Mouse (Mus musculus) heart, postnatal 0 days (tissue): ENCODE measurements around the gene Bpifb1. TPM values are rescaled to one million over a fixed set of nuclear protein-coding genes. Genes with fewer than 3 reads are reported as not detected.

Source experiments
- ATAC-seq: fragments of 200-750 bp; cut with Nextera tagmentation; 2 replicates; pipeline ENCODE4 v1.8.0; 2017; ENCODE audit warnings: low read depth, moderate number of reproducible peaks, moderate library complexity; ENCODE audit not compliant: insufficient read depth
- DNase-seq: peaks from one replicate; pipeline ENCODE4 v3.0.0-alpha.2; 2016; ENCODE audit warnings: low spot score
- H3K27ac ChIP-seq: fragments of 300-500 bp; sonication (generic); 2 replicates; pipeline ENCODE4 v1.5.1; 2014; ENCODE audit warnings: low read depth, mild to moderate bottlenecking
- H3K27me3 ChIP-seq: fragments of 300-500 bp; sonication (generic); 2 replicates; pipeline ENCODE4 v1.6.1; 2014; ENCODE audit warnings: low read length, mixed read lengths; ENCODE audit not compliant: control insufficient read depth, insufficient read depth
- H3K36me3 ChIP-seq: fragments of 300-500 bp; sonication (generic); replicated peaks from 2 replicates; pipeline ENCODE4 v1.6.1; 2014; ENCODE audit warnings: low read length, mixed read lengths; ENCODE audit not compliant: control insufficient read depth, insufficient read depth
- H3K4me1 ChIP-seq: fragments of 300-500 bp; sonication (generic); 2 replicates; pipeline ENCODE4 v1.6.1; 2014; ENCODE audit warnings: antibody characterized with exemption; ENCODE audit not compliant: control insufficient read depth, insufficient read depth
- H3K4me2 ChIP-seq: fragments of 300-500 bp; sonication (generic); 2 replicates; pipeline ENCODE4 v1.6.1; 2014; ENCODE audit warnings: low read depth, mild to moderate bottlenecking, low read length, moderate library complexity
- H3K4me3 ChIP-seq: fragments of 300-500 bp; sonication (generic); 2 replicates; pipeline ENCODE4 v1.5.1; 2014; ENCODE audit warnings: low read depth, low read length
- H3K9ac ChIP-seq: fragments of 300-500 bp; sonication (generic); replicated peaks from 2 replicates; pipeline ENCODE4 v1.6.1; 2014; ENCODE audit warnings: low read depth, low read length, mixed read lengths
- H3K9me3 ChIP-seq: fragments of 300-500 bp; sonication (generic); replicated peaks from 2 replicates; pipeline ENCODE4 v1.6.1; 2016; ENCODE audit warnings: low read length; ENCODE audit not compliant: control insufficient read depth
- CTCF ChIP-seq: IDR thresholded peaks from 2 replicates; pipeline ENCODE4 v1.5.1; 2016; ENCODE audit warnings: antibody characterized with exemption, control low read depth, low read depth
- EP300 ChIP-seq: IDR thresholded peaks from 2 replicates; pipeline ENCODE4 v1.6.1; 2016; ENCODE audit warnings: antibody characterized with exemption, low read depth
- WGBS: fragments of 180-500 bp; shearing (Covaris S2); extraction: QIAGEN DNeasy Blood & Tissue Kit; methylation state at CpG from one replicate; pipeline ENCODE4 v1.1.7; 2014; 5-methylcytosine and 5-hydroxymethylcytosine counted together
- polyA plus RNA-seq: library from polyadenylated mRNA; unstranded; fragments of >200 nt; fragmentation: Nextera tagmentation; extraction: Ambion mirVana; gene quantifications from 2 replicates; pipeline ENCODE4 v1.2.1, GENCODE M21; 2015
- total RNA-seq: library from RNA; depleted of rRNA; stranded (reverse); fragments of >200 nt; gene quantifications from 2 replicates; pipeline ENCODE4 v1.2.3, GENCODE M21; 2014; ENCODE audit warnings: low replicate concordance

Gene Bpifb1
- total and polyA plus RNA-seq, 2 experiments from 2014 or later = 0.38 TPM; not detected in 1

- Histone ChIP-seq H3K27ac (peak overlapping the region; percentile 36; the same call in 1 of the 2 replicates), H3K36me3 (no peaks in the 10 kb centered on the region), H3K4me1 (peaks cover 4% of the 10 kb centered on the region; the same call in 1 of the 2 replicates), H3K27me3 (no peaks in the 10 kb centered on the region), H3K4me2 (no peak overlapping the region), H3K9ac (no peak overlapping the region), H3K9me3 (no peaks in the 10 kb centered on the region), H3K4me3 (no peak overlapping the region)
- no peak for ATAC-seq
- no peak for DNase-seq
- WGBS = 79% methylated on average over 6 of the region's 6 CpGs
- TF ChIP-seq CTCF (no peak), EP300 (no peak)
Measured at GRCm38 (mm10) chr2:154185319-154185718, 5.3 kb upstream of the Bpifb1 start.

GRCm38 (mm10) chr2:154185748-154186147 lies 4.9 kb upstream of the Bpifb1 start:
- H3K36me3 ChIP-seq = no peaks in the 10 kb centered on the region
- no peaks in the 10 kb centered on the region for H3K27me3 ChIP-seq
- WGBS = 64% methylated on average over 3 of the region's 3 CpGs
- DNase-seq (peak; percentile 42), ATAC-seq (0 out of 2 replicates have a peak, but pooled peaks have one; percentile 43)
- H3K27ac ChIP-seq = peak overlapping the region; percentile 36; the same call in 1 of the 2 replicates
- H3K4me1 ChIP-seq = peaks cover 4% of the 10 kb centered on the region; the same call in 1 of the 2 replicates
- H3K4me2 ChIP-seq = no peak overlapping the region
- no peak overlapping the region for H3K9ac ChIP-seq
- no peak for TF ChIP-seq EP300
- no peak for TF ChIP-seq CTCF
- H3K4me3 ChIP-seq = no peak overlapping the region
- H3K9me3 ChIP-seq = no peaks in the 10 kb centered on the region

GRCm38 (mm10) chr2:154187468-154187867 lies 3.1 kb upstream of the Bpifb1 start:
- ATAC-seq (peak; percentile 22; the same call in 1 of the 2 replicates), DNase-seq (peak; percentile 79)
- no peak overlapping the region for H3K27ac ChIP-seq
- H3K4me3 ChIP-seq = no peak overlapping the region
- 35% methylated on average over 5 of the region's 5 CpGs for WGBS
- H3K4me2 ChIP-seq = no peak overlapping the region
- H3K27me3 ChIP-seq = no peaks in the 10 kb centered on the region
- H3K36me3 ChIP-seq = no peaks in the 10 kb centered on the region
- no peak for TF ChIP-seq EP300
- TF ChIP-seq CTCF = peak; percentile 63
- H3K9ac ChIP-seq = no peak overlapping the region
- H3K4me1 ChIP-seq = peaks cover 10% of the 10 kb centered on the region
- H3K9me3 ChIP-seq = no peaks in the 10 kb centered on the region

GRCm38 (mm10) chr2:154189877-154190434 lies 662 bp upstream of the Bpifb1 start:
- no peak overlapping the region for H3K4me3 ChIP-seq
- no peak for TF ChIP-seq CTCF
- no peak for TF ChIP-seq EP300
- DNase-seq (no peak), ATAC-seq (no peak)
- no peaks in the 10 kb centered on the region for H3K36me3 ChIP-seq
- H3K9ac ChIP-seq = no peak overlapping the region
- no peaks in the 10 kb centered on the region for H3K27me3 ChIP-seq
- no peak overlapping the region for H3K4me2 ChIP-seq
- H3K27ac ChIP-seq = no peak overlapping the region
- H3K4me1 ChIP-seq = peaks cover 25% of the 10 kb centered on the region
- H3K9me3 ChIP-seq = no peaks in the 10 kb centered on the region
- WGBS = 84% methylated on average over 7 of the region's 7 CpGs

GRCm38 (mm10) chr2:154192141-154192540 lies 1.5 kb downstream of the Bpifb1 start:
- WGBS = 33% methylated on average over 2 of the region's 2 CpGs
- no peak overlapping the region for H3K4me3 ChIP-seq
- DNase-seq = peak; percentile 82
- TF ChIP-seq CTCF (no peak), EP300 (no peak)
- peaks cover 25% of the 10 kb centered on the region for H3K4me1 ChIP-seq
- H3K36me3 ChIP-seq = no peaks in the 10 kb centered on the region
- H3K27ac ChIP-seq = peak overlapping the region; percentile 91
- no peak overlapping the region for H3K9ac ChIP-seq
- peak; percentile 89 for ATAC-seq
- H3K9me3 ChIP-seq = no peaks in the 10 kb centered on the region
- no peaks in the 10 kb centered on the region for H3K27me3 ChIP-seq
- H3K4me2 ChIP-seq = no peak overlapping the region

GRCm38 (mm10) chr2:154193071-154193470 lies 2.5 kb downstream of the Bpifb1 start:
- DNase-seq = no peak
- H3K4me1 ChIP-seq = peaks cover 22% of the 10 kb centered on the region
- H3K4me3 ChIP-seq = no peak overlapping the region
- WGBS = 57% methylated on average over 4 of the region's 4 CpGs
- H3K9me3 ChIP-seq = no peaks in the 10 kb centered on the region
- H3K27me3 ChIP-seq = no peaks in the 10 kb centered on the region
- TF ChIP-seq EP300 (no peak), CTCF (no peak)
- H3K36me3 ChIP-seq = no peaks in the 10 kb centered on the region
- no peak for ATAC-seq
- no peak overlapping the region for H3K4me2 ChIP-seq
- no peak overlapping the region for H3K9ac ChIP-seq
- H3K27ac ChIP-seq = peak overlapping the region; percentile 91
